Mouse (Mus musculus) cerebellum, adult 2 months (tissue): ENCODE measurements at regions not wholly inside any gene's neighbourhood (a gene's known extent, or its start where the extent isn't known, plus 50 kb on each side); places are given as distances from the start of the nearest gene placed in this dataset.

Source experiments
- CTCF ChIP-seq: fragments of 200-500 bp; IDR thresholded peaks from 2 replicates; pipeline ENCODE4 v1.5.1; 2011; ENCODE audit warnings: low read depth, mild to moderate bottlenecking, control low read depth, low read length, moderate library complexity, borderline replicate concordance; ENCODE audit not compliant: insufficient read depth
- POLR2A ChIP-seq: fragments of 200-500 bp; IDR thresholded peaks from 2 replicates; pipeline ENCODE4 v1.6.1; 2011; ENCODE audit warnings: low read length, control low read depth, borderline replicate concordance; ENCODE audit not compliant: insufficient read depth

GRCm38 (mm10) chr14:80471470-80471869 is 487.6 kb downstream of the Olfm4 start:
- no peak for TF ChIP-seq CTCF
- TF ChIP-seq POLR2A = no peak
